Mouse (Mus musculus): ENCODE data around the gene Rrp7a.
A peak's percentile ranks its signal among the peaks of the same experiment; 100 is the strongest.

Rrp7a gene

DNA sequence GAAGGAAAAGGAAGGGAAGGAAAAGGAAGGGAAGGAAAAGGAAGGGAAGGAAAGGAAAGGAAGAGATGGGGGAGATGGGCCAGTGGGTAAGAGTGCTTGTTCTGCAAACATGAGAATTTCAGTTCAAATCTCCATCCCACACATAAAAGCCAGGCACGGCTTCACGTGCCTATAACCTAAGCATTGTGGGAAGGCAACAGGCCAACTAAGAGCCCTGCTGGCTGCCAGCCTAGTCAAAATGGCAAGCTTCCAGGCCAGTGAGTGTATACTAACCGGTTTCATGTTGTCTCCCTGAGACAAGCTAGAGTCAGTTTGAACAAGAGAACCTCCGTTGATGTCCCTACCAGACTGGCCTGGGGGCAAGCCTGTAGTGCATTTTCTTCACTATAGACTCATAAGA, 57.1 kb downstream of the Rrp7a start:
- peak; percentile 85 for DNase-seq (ENCODE audit: low spot score)
